Comparison of ENCODE assay signal across 17 mouse cellular contexts in genomic region chr12:82920146-82920545, GRCm38 (mm10).
A peak's percentile ranks its signal among the peaks of the same experiment; 100 is the strongest.
DNase-seq lines count a peak whose midpoint lies in the region; ATAC-seq and TF ChIP-seq lines count a peak whose summit lies in the region.
"Had no signal": no experiment of that assay in that cellular context is flagged by ENCODE, and none has a peak within 500 bp of the region (broad histone marks: within the 10 kb centered on the region; RNA-seq: fewer than 3 reads in every experiment).

No protein-coding gene starts in this region.

- WGBS in kidney, adult 2 months, result 47% methylated on average over 2 of the region's 2 CpGs
- 72% methylated on average over 2 of the region's 2 CpGs for WGBS in midbrain, embryonic 10.5 days
- WGBS in midbrain, embryonic 11.5 days, result 65% methylated on average over 2 of the region's 2 CpGs

- no peak overlapping the region for H3K4me3 ChIP-seq in kidney, adult 2 months (ENCODE audit: insufficient read depth, low read depth, low read length)
- H3K4me3 ChIP-seq in midbrain, embryonic 10.5 days, result no peak overlapping the region
- H3K4me3 ChIP-seq in midbrain, embryonic 11.5 days (ENCODE audit: low read depth, low read length), result no peak overlapping the region
- no peak overlapping the region for H3K4me3 ChIP-seq in embryonic fibroblast, embryonic 13.5 days (ENCODE audit: insufficient read depth, low read length)
- H3K4me3 ChIP-seq: neural tube, embryonic 12.5 days had no signal

- H3K4me1 ChIP-seq in kidney, adult 2 months (ENCODE audit: control insufficient read depth, insufficient read depth, low read length), result no peaks in the 10 kb centered on the region
- peaks cover 6% of the 10 kb centered on the region for H3K4me1 ChIP-seq in midbrain, embryonic 10.5 days
- no peaks in the 10 kb centered on the region for H3K4me1 ChIP-seq in midbrain, embryonic 11.5 days (ENCODE audit: control insufficient read depth, insufficient read depth, low read length)
- H3K4me1 ChIP-seq in embryonic fibroblast, embryonic 13.5 days (ENCODE audit: control insufficient read depth, insufficient read depth, low read length), result peaks cover 4% of the 10 kb centered on the region
- H3K4me1 ChIP-seq: neural tube, embryonic 12.5 days had no signal

- no peak overlapping the region for H3K27ac ChIP-seq in kidney, adult 2 months (ENCODE audit: insufficient read depth, low read depth, low read length)
- peak overlapping the region; percentile 19 for H3K27ac ChIP-seq in midbrain, embryonic 10.5 days (replicated peaks)
- no peak overlapping the region for H3K27ac ChIP-seq in midbrain, embryonic 11.5 days (ENCODE audit: low read depth, low read length)
- H3K27ac ChIP-seq in embryonic fibroblast, embryonic 13.5 days (ENCODE audit: insufficient read depth, low read length), result peak overlapping the region; percentile 58
- H3K27ac ChIP-seq: neural tube, embryonic 12.5 days had no signal

- no peak overlapping the region for H3K4me2 ChIP-seq in midbrain, embryonic 11.5 days
- H3K4me2 ChIP-seq: neural tube, embryonic 12.5 days had no signal

- H3K9me3 ChIP-seq in midbrain, embryonic 10.5 days (replicated peaks), result no peaks in the 10 kb centered on the region
- no peaks in the 10 kb centered on the region for H3K9me3 ChIP-seq in midbrain, embryonic 11.5 days (ENCODE audit: control insufficient read depth, low read length)
- H3K9me3 ChIP-seq: neural tube, embryonic 12.5 days had no signal

- peak; percentile 49 for DNase-seq in embryo, embryonic 11 days
- DNase-seq in embryo, embryonic 10 days (ENCODE audit: low spot score), result no peak
- peak; percentile 7 for DNase-seq in kidney, adult 2 months
- DNase-seq in kidney, postnatal 10 days, result no peak
- no peak for DNase-seq in midbrain, embryonic 10.5 days (ENCODE audit: low spot score)
- DNase-seq in midbrain, embryonic 11.5 days (ENCODE audit: low spot score, missing footprints), result no peak
- no peak for DNase-seq in left cerebral cortex, adult 18-20 months (ENCODE audit: low spot score in 2 of 2)
- DNase-seq: adrenal gland, adult 2 months; cerebellum, adult 11 months; cerebellum, postnatal 36 days; forebrain, postnatal 0 days; heart, postnatal 14 days; kidney, adult 8-10 months; lung, adult 18-20 months had no signal

- TF ChIP-seq CTCF in kidney, adult 2 months (conservative IDR thresholded peaks at IDR 0.05; ENCODE audit: insufficient read depth, insufficient read length, low read depth, low read length), result no peak
- no peak for TF ChIP-seq CTCF in embryonic fibroblast, embryonic 13.5 days (IDR thresholded peaks at IDR 0.05; ENCODE audit: borderline replicate concordance, insufficient read depth, low read length)

- no peak overlapping the region for H3K9ac ChIP-seq in midbrain, embryonic 11.5 days (ENCODE audit: low read length)
- H3K9ac ChIP-seq: forebrain, postnatal 0 days; neural tube, embryonic 12.5 days had no signal

- H3K27me3 ChIP-seq in kidney, adult 2 months (replicated peaks; ENCODE audit: control insufficient read depth, insufficient read depth, low read length), result no peaks in the 10 kb centered on the region
- no peaks in the 10 kb centered on the region for H3K27me3 ChIP-seq in midbrain, embryonic 10.5 days (ENCODE audit: low read depth, poor library complexity, severe bottlenecking)
- H3K27me3 ChIP-seq in midbrain, embryonic 11.5 days (ENCODE audit: control insufficient read depth, insufficient read depth, low read length), result no peaks in the 10 kb centered on the region
- H3K27me3 ChIP-seq: neural tube, embryonic 12.5 days had no signal

- ATAC-seq in midbrain, embryonic 11.5 days (ENCODE audit: low FRiP score), result no peak
- ATAC-seq: forebrain, postnatal 0 days; hindbrain, embryonic 16.5 days had no signal

- TF ChIP-seq POLR2A in kidney, adult 2 months (IDR thresholded peaks at IDR 0.05; ENCODE audit: low read depth, low read length), result no peak
- no peak for TF ChIP-seq POLR2A in embryonic fibroblast, embryonic 13.5 days (IDR thresholded peaks at IDR 0.05; ENCODE audit: low read depth, low read length)

- H3K36me3 ChIP-seq in kidney, adult 2 months (ENCODE audit: control insufficient read depth, insufficient read depth, low read length), result no peaks in the 10 kb centered on the region
- no peaks in the 10 kb centered on the region for H3K36me3 ChIP-seq in midbrain, embryonic 10.5 days
- H3K36me3 ChIP-seq in midbrain, embryonic 11.5 days (ENCODE audit: control insufficient read depth, insufficient read depth, low read length), result no peaks in the 10 kb centered on the region
- H3K36me3 ChIP-seq: neural tube, embryonic 12.5 days had no signal

Comparison
In these comparisons a context has a peak if more than half of its experiments do, and no peak if none do; other contexts are left out.
1. DNase-seq: peak in embryo, embryonic 11 days (single experiment) and kidney, adult 2 months (single experiment); none in embryo, embryonic 10 days (single experiment), kidney, postnatal 10 days (single experiment), midbrain, embryonic 10.5 days (single experiment), midbrain, embryonic 11.5 days (single experiment) and left cerebral cortex, adult 18-20 months (0 of 2).
2. H3K27ac ChIP-seq: peak in midbrain, embryonic 10.5 days (single experiment) and embryonic fibroblast, embryonic 13.5 days (single experiment); none in kidney, adult 2 months (single experiment) and midbrain, embryonic 11.5 days (single experiment).